Mouse (Mus musculus) midbrain, embryonic 11.5 days (tissue): ENCODE results near the gene Dnah3. TPM values are rescaled to one million over a fixed set of nuclear protein-coding genes. Genes with fewer than 3 reads are reported as not detected.

Source experiments
- ATAC-seq: fragments of 200-750 bp; cut with Nextera tagmentation; 2 replicates; pipeline ENCODE4 v1.8.0; 2017; ENCODE audit warnings: moderate TSS enrichment, moderate library complexity; ENCODE audit not compliant: low FRiP score
- DNase-seq: peaks from one replicate; pipeline ENCODE4 v3.0.0; 2015; ENCODE audit warnings: low spot score; ENCODE audit errors: missing footprints
- H3K27ac ChIP-seq: fragments of 300-500 bp; sonication (generic); 2 replicates; pipeline ENCODE4 v1.5.1; 2014; ENCODE audit warnings: low read depth, low read length
- H3K27me3 ChIP-seq: fragments of 300-500 bp; sonication (generic); 2 replicates; pipeline ENCODE4 v1.6.1; 2014; ENCODE audit warnings: mild to moderate bottlenecking, low read length, moderate library complexity, mixed read lengths; ENCODE audit not compliant: control insufficient read depth, insufficient read depth
- H3K36me3 ChIP-seq: fragments of 300-500 bp; sonication (generic); 2 replicates; pipeline ENCODE4 v1.6.1; 2014; ENCODE audit warnings: mild to moderate bottlenecking, low read length, moderate library complexity, mixed read lengths; ENCODE audit not compliant: control insufficient read depth, insufficient read depth
- H3K4me1 ChIP-seq: fragments of 300-500 bp; sonication (generic); 2 replicates; pipeline ENCODE4 v1.6.1; 2014; ENCODE audit warnings: low read length; ENCODE audit not compliant: control insufficient read depth, insufficient read depth
- H3K4me2 ChIP-seq: fragments of 300-500 bp; sonication (generic); 2 replicates; pipeline ENCODE4 v1.6.1; 2014; ENCODE audit warnings: mild to moderate bottlenecking, moderate library complexity
- H3K4me3 ChIP-seq: fragments of 300-500 bp; sonication (generic); 2 replicates; pipeline ENCODE4 v1.5.1; 2014; ENCODE audit warnings: low read depth, low read length
- H3K9ac ChIP-seq: fragments of 300-500 bp; sonication (generic); 2 replicates; pipeline ENCODE4 v1.6.1; 2014; ENCODE audit warnings: low read length
- H3K9me3 ChIP-seq: fragments of 300-500 bp; sonication (generic); 2 replicates; pipeline ENCODE4 v1.6.1; 2016; ENCODE audit warnings: low read length; ENCODE audit not compliant: control insufficient read depth
- whole genome bisulfite sequencing: fragments of 180-500 bp; shearing (Covaris S2); extraction: QIAGEN DNeasy Blood & Tissue Kit; methylation state at CpG from one replicate; pipeline ENCODE4 v1.1.7; 2014; 5-methylcytosine and 5-hydroxymethylcytosine counted together
- polyA plus RNA-seq: library from polyadenylated mRNA; unstranded; fragments of >200 nt; fragmentation: Nextera tagmentation; extraction: Ambion mirVana; gene quantifications from 2 replicates; pipeline ENCODE4 v1.2.1, GENCODE M21; 2014

Gene Dnah3
- polyA plus RNA-seq, 1 experiment from 2014 or later = not detected

DNA sequence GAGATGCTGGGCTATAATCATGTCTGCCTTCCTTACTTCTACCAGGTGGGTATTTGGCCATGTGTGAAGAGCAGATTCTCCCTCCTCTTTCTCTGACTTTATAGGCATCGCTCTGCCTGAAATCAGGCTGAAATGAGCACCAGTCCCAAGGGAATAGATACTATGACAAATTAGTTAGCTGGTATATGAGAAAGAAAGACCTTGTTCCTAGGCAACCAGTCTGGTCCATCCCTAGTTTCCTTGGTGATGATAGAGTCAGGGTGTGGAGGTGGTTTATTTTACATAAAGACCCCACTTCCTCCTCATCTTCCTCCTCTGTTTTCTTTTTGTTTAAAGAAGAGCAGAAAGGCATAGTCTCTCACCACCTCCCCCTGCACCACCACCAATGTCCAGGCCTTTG, 60.5 kb downstream of the Dnah3 start:
- DNase-seq (no peak), ATAC-seq (no peak)
- Histone ChIP-seq H3K9me3 (no peaks in the 10 kb centered on the region), H3K4me2 (no peak overlapping the region), H3K27ac (no peak overlapping the region), H3K9ac (no peak overlapping the region), H3K36me3 (no peaks in the 10 kb centered on the region), H3K4me1 (no peaks in the 10 kb centered on the region), H3K4me3 (no peak overlapping the region), H3K27me3 (no peaks in the 10 kb centered on the region)
- WGBS = 87% methylated on average over 1 of the region's 1 CpGs

DNA sequence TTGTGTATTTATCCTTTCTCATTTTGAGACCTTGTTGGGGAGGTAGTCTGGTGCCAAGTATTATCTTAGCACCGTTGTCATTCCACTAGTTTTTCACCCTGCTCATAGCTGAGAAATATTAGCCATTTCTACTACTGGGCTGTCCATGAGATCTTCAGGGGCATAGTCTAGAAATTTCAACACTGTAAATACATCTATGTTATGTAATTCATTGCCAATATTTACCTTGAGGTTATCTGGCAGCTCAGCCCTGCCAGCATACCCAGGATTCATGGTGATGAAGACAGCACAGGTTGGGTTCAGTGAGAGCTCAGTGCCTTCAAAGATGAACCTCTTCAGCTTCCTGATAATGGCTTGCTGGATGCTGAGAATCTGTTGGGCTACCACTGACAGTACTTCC, 66.4 kb downstream of the Dnah3 start:
- H3K27ac ChIP-seq = no peak overlapping the region
- H3K27me3 ChIP-seq = no peaks in the 10 kb centered on the region
- 91% methylated on average over 1 of the region's 1 CpGs for WGBS
- no peaks in the 10 kb centered on the region for H3K4me1 ChIP-seq
- no peak overlapping the region for H3K9ac ChIP-seq
- no peak overlapping the region for H3K4me2 ChIP-seq
- ATAC-seq = no peak
- no peaks in the 10 kb centered on the region for H3K36me3 ChIP-seq
- H3K9me3 ChIP-seq = no peaks in the 10 kb centered on the region
- no peak overlapping the region for H3K4me3 ChIP-seq
- no peak for DNase-seq

DNA sequence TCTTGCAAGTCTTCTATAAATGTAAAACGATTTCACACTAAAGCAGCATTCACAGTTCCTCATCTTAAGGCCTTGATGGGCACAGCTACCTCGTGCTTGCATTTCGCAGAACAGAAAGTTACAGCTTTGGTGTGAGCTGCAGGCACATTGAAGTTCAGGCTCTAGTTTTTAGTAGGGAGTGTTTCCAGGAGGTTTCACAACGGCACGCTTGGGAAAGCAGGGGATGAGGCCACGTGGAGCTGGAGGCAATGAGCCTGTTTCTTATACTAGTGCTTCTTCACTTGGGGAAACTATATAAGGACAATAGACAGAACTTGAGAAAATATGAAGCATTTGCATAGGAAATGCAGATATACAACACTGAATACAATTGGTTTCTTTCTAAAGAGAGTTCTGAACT, 98.0 kb downstream of the Dnah3 start:
- H3K4me1 ChIP-seq = no peaks in the 10 kb centered on the region
- H3K4me2 ChIP-seq = no peak overlapping the region
- H3K9ac ChIP-seq = no peak overlapping the region
- no peak overlapping the region for H3K27ac ChIP-seq
- H3K4me3 ChIP-seq = no peak overlapping the region
- no peaks in the 10 kb centered on the region for H3K36me3 ChIP-seq
- ATAC-seq = no peak
- DNase-seq = no peak
- no peaks in the 10 kb centered on the region for H3K9me3 ChIP-seq
- no peaks in the 10 kb centered on the region for H3K27me3 ChIP-seq
- 79% methylated on average over 6 of the region's 6 CpGs for WGBS

DNA sequence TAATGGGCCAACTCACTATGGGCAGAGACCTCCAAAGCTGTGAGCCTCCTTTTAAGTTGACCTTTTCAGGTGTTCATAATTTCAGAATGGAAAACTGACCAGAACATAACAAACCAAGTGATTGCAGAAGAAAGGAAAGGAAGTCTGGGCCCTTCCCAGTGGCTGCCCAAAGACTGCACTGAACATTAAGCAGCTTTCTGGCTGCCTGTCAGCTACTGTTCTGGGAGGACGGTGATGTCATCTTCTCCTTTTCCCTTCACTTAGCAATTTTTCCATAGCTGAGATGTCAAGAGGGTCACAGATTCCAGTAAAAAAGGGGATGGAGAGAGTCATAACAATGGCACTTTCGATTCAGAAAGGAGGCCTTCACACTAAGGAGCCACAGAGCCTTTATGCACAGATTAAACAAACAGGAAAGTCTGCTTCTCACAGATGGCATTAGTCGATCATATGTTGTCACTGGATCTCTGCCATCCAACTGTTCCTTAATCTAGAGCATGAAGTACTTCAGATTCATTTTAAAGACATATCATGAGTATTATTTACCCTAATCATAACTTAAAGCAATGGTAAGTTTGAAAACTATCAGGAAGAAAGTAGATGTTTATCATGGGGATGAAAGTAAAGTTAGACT, 109.7 kb downstream of the Dnah3 start:
- H3K4me1 ChIP-seq = no peaks in the 10 kb centered on the region
- H3K4me3 ChIP-seq = no peak overlapping the region
- no peaks in the 10 kb centered on the region for H3K36me3 ChIP-seq
- WGBS = 80% methylated on average over 3 of the region's 3 CpGs
- H3K9ac ChIP-seq = no peak overlapping the region
- H3K27ac ChIP-seq = no peak overlapping the region
- H3K27me3 ChIP-seq = no peaks in the 10 kb centered on the region
- no peaks in the 10 kb centered on the region for H3K9me3 ChIP-seq
- DNase-seq = no peak
- H3K4me2 ChIP-seq = no peak overlapping the region
- ATAC-seq = no peak

DNA sequence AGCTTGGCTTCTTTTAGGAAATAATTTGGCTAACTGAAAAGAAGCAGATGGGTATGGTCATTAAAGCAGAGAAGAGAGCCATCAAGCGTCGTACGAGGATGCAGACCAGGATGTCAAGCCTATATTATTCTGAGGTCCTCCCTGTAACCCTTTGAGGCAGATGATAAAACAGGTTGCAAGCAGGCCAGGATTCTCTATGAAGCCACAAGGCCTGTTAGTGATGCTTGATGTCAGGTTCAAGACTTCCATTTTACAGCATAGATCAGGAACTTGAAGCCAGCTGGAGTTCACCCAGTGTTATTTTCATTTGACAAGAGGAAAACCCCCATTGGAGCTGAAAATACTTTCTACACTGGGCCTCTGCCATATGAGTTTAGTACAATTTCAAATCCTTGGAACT, 114.9 kb downstream of the Dnah3 start:
- Histone ChIP-seq H3K9me3 (no peaks in the 10 kb centered on the region), H3K4me3 (no peak overlapping the region), H3K36me3 (no peaks in the 10 kb centered on the region), H3K27ac (no peak overlapping the region), H3K4me2 (no peak overlapping the region), H3K4me1 (no peaks in the 10 kb centered on the region), H3K27me3 (no peaks in the 10 kb centered on the region), H3K9ac (no peak overlapping the region)
- ATAC-seq (no peak), DNase-seq (no peak)
- 93% methylated on average over 3 of the region's 3 CpGs for WGBS

DNA sequence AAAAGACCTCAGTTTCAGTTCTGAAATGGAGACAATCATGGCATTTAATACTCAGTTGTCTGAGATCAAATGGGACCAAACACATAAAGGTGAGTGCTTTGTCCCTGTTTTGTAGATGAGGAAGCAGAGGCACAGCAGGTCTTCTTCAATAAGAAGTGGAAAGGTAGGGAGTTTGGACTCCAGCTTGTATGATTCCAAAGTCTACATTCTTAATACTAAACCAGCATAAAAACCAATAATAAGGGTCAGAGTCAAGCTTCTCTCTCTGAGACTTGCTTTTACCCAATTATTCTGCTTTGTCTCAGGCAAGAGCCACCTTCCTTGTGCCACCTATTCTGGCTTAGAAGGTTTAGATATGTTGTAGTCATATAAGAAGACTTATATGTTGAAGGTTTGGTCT, 116.5 kb downstream of the Dnah3 start:
- Histone ChIP-seq H3K9ac (no peak overlapping the region), H3K4me3 (no peak overlapping the region), H3K9me3 (no peaks in the 10 kb centered on the region), H3K4me2 (no peak overlapping the region), H3K27me3 (no peaks in the 10 kb centered on the region), H3K27ac (no peak overlapping the region), H3K36me3 (no peaks in the 10 kb centered on the region), H3K4me1 (no peaks in the 10 kb centered on the region)
- no peak for ATAC-seq
- DNase-seq = no peak

DNA sequence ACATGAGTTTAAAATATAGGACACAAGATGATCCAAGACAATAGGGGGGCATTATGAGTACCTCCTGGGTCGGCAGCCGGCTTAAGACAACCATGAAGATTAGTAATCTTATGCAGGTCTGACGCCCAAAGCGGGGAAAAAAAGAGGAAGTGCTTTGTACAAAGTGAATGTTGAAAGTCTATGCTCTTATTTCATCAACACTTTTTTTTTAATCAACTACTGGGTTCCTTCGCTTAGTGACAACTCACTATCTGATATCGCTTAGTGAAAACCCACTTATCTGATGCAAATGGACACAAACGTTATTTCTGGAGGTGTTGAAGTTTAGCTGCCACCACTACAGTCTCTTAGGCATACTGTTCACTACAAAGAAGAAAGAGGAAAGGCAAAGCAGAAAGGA, 117.5 kb downstream of the Dnah3 start:
- Histone ChIP-seq H3K9me3 (no peaks in the 10 kb centered on the region), H3K9ac (no peak overlapping the region), H3K4me1 (no peaks in the 10 kb centered on the region), H3K27ac (no peak overlapping the region), H3K4me3 (no peak overlapping the region), H3K4me2 (no peak overlapping the region), H3K27me3 (no peaks in the 10 kb centered on the region), H3K36me3 (no peaks in the 10 kb centered on the region)
- ATAC-seq (no peak), DNase-seq (no peak)
- 81% methylated on average over 7 of the region's 7 CpGs for WGBS

DNA sequence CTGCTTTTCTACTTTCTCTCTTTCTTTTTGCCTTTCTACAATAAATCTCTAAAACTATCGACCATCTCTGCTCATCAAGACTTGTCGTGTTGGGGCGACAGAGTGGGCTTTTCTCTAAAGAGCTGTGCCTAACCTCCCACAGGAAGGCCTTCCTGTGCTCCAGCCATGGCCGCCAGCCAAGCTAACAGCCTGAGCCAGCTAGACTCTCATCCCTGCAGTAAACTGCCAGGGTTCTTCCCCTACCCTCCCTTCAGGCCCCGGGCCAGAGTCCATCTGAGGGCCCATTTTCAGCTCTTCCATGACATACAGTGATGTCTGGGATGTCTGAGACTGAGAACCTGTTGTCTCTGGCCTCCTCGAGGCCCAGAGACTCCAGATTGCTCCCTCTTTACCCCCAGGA, 118.8 kb downstream of the Dnah3 start:
- ATAC-seq (no peak), DNase-seq (no peak)
- no peaks in the 10 kb centered on the region for H3K4me1 ChIP-seq
- no peak overlapping the region for H3K27ac ChIP-seq
- H3K36me3 ChIP-seq = no peaks in the 10 kb centered on the region
- no peaks in the 10 kb centered on the region for H3K9me3 ChIP-seq
- no peaks in the 10 kb centered on the region for H3K27me3 ChIP-seq
- 84% methylated on average over 6 of the region's 6 CpGs for WGBS
- H3K4me3 ChIP-seq = no peak overlapping the region
- no peak overlapping the region for H3K4me2 ChIP-seq
- no peak overlapping the region for H3K9ac ChIP-seq

DNA sequence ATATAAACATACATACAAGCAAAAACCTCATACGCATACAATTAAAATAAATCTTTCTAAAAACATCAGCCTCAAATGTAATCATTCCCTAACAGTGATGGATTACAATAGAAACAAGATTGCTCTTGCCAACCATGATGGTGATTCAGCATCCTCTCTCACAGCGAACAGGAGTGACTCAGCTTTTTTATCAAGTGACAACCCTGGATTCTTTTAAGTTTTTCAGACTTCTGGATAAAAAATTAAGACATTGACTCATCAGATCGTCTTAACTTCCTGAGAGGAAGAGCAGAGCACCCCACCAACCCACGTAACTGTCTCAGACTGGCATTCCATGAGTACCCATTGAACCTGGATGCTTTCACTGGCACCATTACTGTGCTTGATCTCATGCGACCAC, 120.9 kb downstream of the Dnah3 start:
- H3K9me3 ChIP-seq = no peaks in the 10 kb centered on the region
- ATAC-seq (no peak), DNase-seq (no peak)
- H3K4me2 ChIP-seq = no peak overlapping the region
- no peak overlapping the region for H3K27ac ChIP-seq
- H3K36me3 ChIP-seq = no peaks in the 10 kb centered on the region
- WGBS = 91% methylated on average over 5 of the region's 5 CpGs
- no peak overlapping the region for H3K4me3 ChIP-seq
- no peaks in the 10 kb centered on the region for H3K27me3 ChIP-seq
- H3K9ac ChIP-seq = no peak overlapping the region
- H3K4me1 ChIP-seq = no peaks in the 10 kb centered on the region

DNA sequence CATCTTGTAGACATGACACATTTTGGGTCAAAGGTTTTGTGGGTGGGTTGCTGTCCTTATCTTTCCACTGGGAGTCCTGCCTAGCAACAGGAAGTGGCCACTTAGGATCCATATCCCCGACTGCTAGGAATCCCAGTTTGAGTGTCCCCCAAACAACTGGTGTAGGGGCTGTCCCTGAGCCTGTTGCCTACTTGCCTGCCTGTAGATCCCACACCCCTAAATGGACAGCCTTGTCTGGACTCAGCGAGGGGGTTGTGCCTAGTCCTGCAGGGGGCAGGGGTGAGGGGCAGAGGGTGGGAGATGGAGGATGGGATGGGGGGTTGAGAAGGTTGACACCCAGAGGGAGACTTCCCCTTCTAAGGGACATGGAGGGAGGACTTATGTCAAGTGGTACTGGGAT, 125.8 kb downstream of the Dnah3 start:
- no peaks in the 10 kb centered on the region for H3K27me3 ChIP-seq
- no peaks in the 10 kb centered on the region for H3K9me3 ChIP-seq
- no peak for ATAC-seq
- H3K4me3 ChIP-seq = no peak overlapping the region
- no peaks in the 10 kb centered on the region for H3K4me1 ChIP-seq
- no peak overlapping the region for H3K4me2 ChIP-seq
- no peaks in the 10 kb centered on the region for H3K36me3 ChIP-seq
- no peak overlapping the region for H3K27ac ChIP-seq
- H3K9ac ChIP-seq = no peak overlapping the region
- 81% methylated on average over 2 of the region's 2 CpGs for WGBS
- DNase-seq = no peak
